Mouse (Mus musculus): ENCODE measurements at regions not wholly inside any gene's neighbourhood (a gene's known extent, or its start where the extent isn't known, plus 50 kb on each side); places are given as distances from the start of the nearest gene placed in this dataset.

GRCm38 (mm10) chr12:9934158-9934557 is 364.2 kb downstream of the Osr1 start:
- no peak for DNase-seq

- no peak for DNase-seq
Measured at GRCm38 (mm10) chr12:9941357-9941756, 371.4 kb downstream of the Osr1 start.

- no peak for DNase-seq
Measured at GRCm38 (mm10) chr12:9941823-9942222, 371.9 kb downstream of the Osr1 start.

- DNase-seq = no peak
Measured at GRCm38 (mm10) chr12:9948784-9949183, 378.9 kb downstream of the Osr1 start.

GRCm38 (mm10) chr12:9952372-9952771 is 382.5 kb downstream of the Osr1 start:
- no peak for DNase-seq

GRCm38 (mm10) chr12:9954178-9954888 is 384.4 kb downstream of the Osr1 start:
- DNase-seq = no peak

GRCm38 (mm10) chr12:9969390-9969789 is 399.5 kb downstream of the Osr1 start:
- no peak for DNase-seq

GRCm38 (mm10) chr12:9970771-9971170 is 399.0 kb upstream of the Nt5c1b start:
- no peak for DNase-seq

- no peak for DNase-seq
Measured at GRCm38 (mm10) chr12:9978494-9979112, 391.2 kb upstream of the Nt5c1b start.

- DNase-seq = no peak
Measured at GRCm38 (mm10) chr12:9979113-9979507, 390.7 kb upstream of the Nt5c1b start.

- DNase-seq = no peak
Measured at GRCm38 (mm10) chr12:9991305-9991704, 378.5 kb upstream of the Nt5c1b start.

GRCm38 (mm10) chr12:9995670-9996069 is 374.1 kb upstream of the Nt5c1b start:
- no peak for DNase-seq

- DNase-seq = no peak
Measured at GRCm38 (mm10) chr12:9996455-9997189, 373.2 kb upstream of the Nt5c1b start.

GRCm38 (mm10) chr12:9997190-9997561 is 372.6 kb upstream of the Nt5c1b start:
- DNase-seq = no peak

- no peak for DNase-seq
Measured at GRCm38 (mm10) chr12:9997571-9997970, 372.2 kb upstream of the Nt5c1b start.

- DNase-seq = no peak
Measured at GRCm38 (mm10) chr12:9999933-10000332, 369.8 kb upstream of the Nt5c1b start.

- no peak for DNase-seq
Measured at GRCm38 (mm10) chr12:10008473-10008872, 361.3 kb upstream of the Nt5c1b start.

- no peak for DNase-seq
Measured at GRCm38 (mm10) chr12:10016710-10017581, 352.8 kb upstream of the Nt5c1b start.

GRCm38 (mm10) chr12:10035479-10035878 is 334.3 kb upstream of the Nt5c1b start:
- no peak for DNase-seq

- no peak for DNase-seq
Measured at GRCm38 (mm10) chr12:10062006-10062514, 307.7 kb upstream of the Nt5c1b start.

GRCm38 (mm10) chr12:10078341-10078740 is 291.4 kb upstream of the Nt5c1b start:
- no peak for DNase-seq

- peak; percentile 24 for DNase-seq
Measured at GRCm38 (mm10) chr12:10079482-10079881, 290.3 kb upstream of the Nt5c1b start.

All from right cerebral cortex, postnatal 25 days (tissue).